Mouse (Mus musculus) T-helper 2 cell (primary cell): ENCODE results near the gene Rbm4b.
"Not testable (repeated sequence)": the region's sequence is repeated elsewhere in the genome, so short reads cannot be mapped to it uniquely, and the experiment has no call there.

ENCODE experiments used
- in situ Hi-C: fragments of 300-600 bp; cut with MboI, MseI; formaldehyde crosslinking; loops from one replicate; pipeline ENCODE4 v1.15.1; 2025; ENCODE audit warnings: high pct_unique_total_duplicates

Gene Rbm4b

GRCm38 (mm10) chr19:4803283-4803682 lies 47.0 kb downstream of the Rbm4b start:
- in situ Hi-C loops, result no loop called here

DNA sequence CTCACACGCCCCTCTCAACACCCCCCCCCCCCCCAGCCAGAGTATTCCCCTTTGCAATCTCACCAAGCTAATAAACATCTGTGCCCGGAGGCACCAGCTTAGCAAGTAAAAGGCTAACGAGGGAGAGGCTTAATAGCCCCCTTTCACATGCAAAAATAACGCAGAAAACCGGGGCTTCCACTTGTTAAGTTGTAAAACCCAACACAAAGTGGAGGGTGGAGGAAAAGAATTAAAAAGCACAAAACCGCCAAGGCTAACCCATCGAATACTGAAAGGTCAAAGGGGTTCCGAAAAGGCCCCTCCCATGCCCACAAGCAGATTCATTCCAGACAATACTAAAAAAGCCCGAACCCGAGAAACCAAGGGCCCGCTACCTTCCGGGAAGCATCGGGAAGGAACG lies 54.0 kb downstream of the Rbm4b start:
- in situ Hi-C loops, result no loop called here

DNA sequence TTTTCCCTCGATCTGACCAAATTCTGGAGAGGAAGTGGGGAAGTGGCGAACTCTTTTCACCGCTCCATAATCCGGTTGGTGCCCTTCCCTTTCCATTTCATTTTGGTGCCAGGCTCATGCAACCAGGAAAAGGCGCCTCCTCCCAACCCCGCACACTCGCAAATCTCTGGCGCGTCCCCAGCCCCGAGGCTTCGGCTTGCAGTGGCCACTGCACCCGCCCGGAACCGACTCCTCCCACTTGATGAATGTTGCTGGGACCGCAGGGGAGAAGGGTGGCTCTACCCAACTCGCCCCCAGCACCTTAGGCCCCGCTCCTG lies 54.4 kb downstream of the Rbm4b start:
- in situ Hi-C loops, result no loop called here

GRCm38 (mm10) chr19:4811063-4811908 lies 55.0 kb downstream of the Rbm4b start, which contains the start of the genes Gm21992 and Rbm14:
Gene Gm21992, minus strand, starts transcription at chr19:4811612.
Gene Rbm14, minus strand, starts transcription at chr19:4811634.
- in situ Hi-C loops, result no loop called here

- in situ Hi-C loops, result no loop called here
Observed at GRCm38 (mm10) chr19:4811909-4812242, 55.6 kb downstream of the Rbm4b start.

- in situ Hi-C loops, result not testable (repeated sequence)
Observed at GRCm38 (mm10) chr19:4812334-4812949, 56.1 kb downstream of the Rbm4b start.

- in situ Hi-C loops, result no loop called here
Observed at GRCm38 (mm10) chr19:4813015-4813414, 56.7 kb downstream of the Rbm4b start.
